Mouse (Mus musculus): ENCODE data around the gene Rexo5. TPM values are rescaled to one million over a fixed set of nuclear protein-coding genes. Genes with fewer than 3 reads are reported as not detected.
A peak's percentile ranks its signal among the peaks of the same experiment; 100 is the strongest.

Rexo5 gene
- total RNA-seq, 2 experiments from 2014 or later: 1.7 to 2.2 TPM

- no peak overlapping the region for H3K4me3 ChIP-seq
- DNase-seq (ENCODE audit: low spot score in 2 of 2): no peak
- H3K27ac ChIP-seq: no peak overlapping the region
- TF ChIP-seq CTCF (conservative IDR thresholded peaks at IDR 0.05): no peak
Observed at GRCm38 (mm10) chr7:119879171-119879570, 85.4 kb downstream of the Rexo5 start.

DNA sequence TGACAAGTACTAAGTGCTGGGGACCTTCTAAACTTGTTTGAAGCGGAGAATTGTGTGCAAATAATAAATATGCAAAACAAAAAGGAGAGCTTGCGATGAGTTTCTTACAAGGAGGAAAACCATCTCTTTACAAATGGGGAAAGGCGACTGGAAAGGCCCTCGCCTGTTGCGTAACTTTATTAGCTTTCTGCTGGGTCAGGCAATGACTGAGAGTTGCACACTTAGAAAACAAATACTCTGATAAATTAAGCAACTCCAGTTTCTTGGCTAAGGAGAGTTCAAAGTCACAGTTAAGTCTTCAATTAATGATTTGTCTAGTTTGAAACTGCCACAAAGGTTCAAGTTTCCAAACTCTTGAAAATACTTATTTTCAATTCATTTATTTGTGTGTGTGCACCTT, 86.5 kb downstream of the Rexo5 start:
- no peak for DNase-seq (ENCODE audit: low spot score in 2 of 2)
- TF ChIP-seq CTCF (conservative IDR thresholded peaks at IDR 0.05): no peak
- Histone ChIP-seq H3K4me3 (no peak overlapping the region), H3K27ac (no peak overlapping the region)

GRCm38 (mm10) chr7:119881229-119881628, 87.4 kb downstream of the Rexo5 start:
- TF ChIP-seq CTCF (conservative IDR thresholded peaks at IDR 0.05): no peak
- no peak for DNase-seq (ENCODE audit: low spot score in 2 of 2)
- Histone ChIP-seq H3K27ac (no peak overlapping the region), H3K4me3 (no peak overlapping the region)

- no peak for TF ChIP-seq CTCF (conservative IDR thresholded peaks at IDR 0.05)
Observed at GRCm38 (mm10) chr7:119887887-119888286, 94.1 kb downstream of the Rexo5 start.

DNA sequence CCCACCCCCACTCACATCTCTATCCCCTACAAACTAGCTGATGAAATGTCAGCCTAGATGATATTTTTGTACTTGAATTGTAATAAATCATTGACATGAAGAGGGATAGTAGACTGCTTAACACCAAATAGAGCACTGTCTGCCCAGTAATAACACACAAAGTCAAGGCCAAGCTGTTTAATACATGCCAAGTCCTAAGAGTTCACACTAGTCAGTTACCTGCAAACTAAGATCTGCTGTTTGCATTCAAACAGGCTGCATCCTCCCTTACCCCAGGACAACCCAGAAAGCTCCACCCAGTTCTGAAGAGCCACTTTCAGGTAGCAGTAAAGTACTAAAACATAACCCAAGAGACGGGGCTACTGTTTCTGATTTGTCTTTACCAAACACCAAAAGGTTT, 98.4 kb downstream of the Rexo5 start:
- TF ChIP-seq CTCF (conservative IDR thresholded peaks at IDR 0.05): no peak
- no peak overlapping the region for H3K4me3 ChIP-seq
- H3K27ac ChIP-seq: no peak overlapping the region
- no peak for DNase-seq (ENCODE audit: low spot score in 2 of 2)

More at GRCm38 (mm10) chr7:119887887-119888286, 94.1 kb downstream of the Rexo5 start:
- Histone ChIP-seq H3K27ac (no peak overlapping the region), H3K4me3 (no peak overlapping the region)
- DNase-seq (ENCODE audit: low spot score in 2 of 2): no peak

DNA sequence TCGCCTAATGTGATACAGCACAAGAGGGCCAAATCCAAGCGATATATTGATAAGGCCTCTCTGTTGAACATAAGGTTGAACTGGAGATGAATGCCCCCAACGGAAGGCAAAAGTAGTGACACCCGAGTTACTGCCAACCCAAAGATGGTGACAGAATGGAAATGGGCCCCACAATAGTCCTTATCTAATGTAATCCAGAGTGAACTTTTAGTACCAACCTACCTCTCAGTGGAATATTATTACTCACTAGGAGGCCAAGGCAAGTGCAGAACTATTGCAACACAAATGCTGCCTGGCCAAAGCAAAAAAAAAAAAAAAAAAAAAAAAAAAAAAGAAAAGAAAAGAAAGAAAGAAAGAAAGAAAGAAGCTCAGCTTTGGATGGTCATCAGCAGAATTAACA, 98.9 kb downstream of the Rexo5 start:
- no peak for TF ChIP-seq CTCF (conservative IDR thresholded peaks at IDR 0.05)
- H3K27ac ChIP-seq: no peak overlapping the region
- H3K4me3 ChIP-seq: no peak overlapping the region
- DNase-seq (ENCODE audit: low spot score in 2 of 2): no peak

DNA sequence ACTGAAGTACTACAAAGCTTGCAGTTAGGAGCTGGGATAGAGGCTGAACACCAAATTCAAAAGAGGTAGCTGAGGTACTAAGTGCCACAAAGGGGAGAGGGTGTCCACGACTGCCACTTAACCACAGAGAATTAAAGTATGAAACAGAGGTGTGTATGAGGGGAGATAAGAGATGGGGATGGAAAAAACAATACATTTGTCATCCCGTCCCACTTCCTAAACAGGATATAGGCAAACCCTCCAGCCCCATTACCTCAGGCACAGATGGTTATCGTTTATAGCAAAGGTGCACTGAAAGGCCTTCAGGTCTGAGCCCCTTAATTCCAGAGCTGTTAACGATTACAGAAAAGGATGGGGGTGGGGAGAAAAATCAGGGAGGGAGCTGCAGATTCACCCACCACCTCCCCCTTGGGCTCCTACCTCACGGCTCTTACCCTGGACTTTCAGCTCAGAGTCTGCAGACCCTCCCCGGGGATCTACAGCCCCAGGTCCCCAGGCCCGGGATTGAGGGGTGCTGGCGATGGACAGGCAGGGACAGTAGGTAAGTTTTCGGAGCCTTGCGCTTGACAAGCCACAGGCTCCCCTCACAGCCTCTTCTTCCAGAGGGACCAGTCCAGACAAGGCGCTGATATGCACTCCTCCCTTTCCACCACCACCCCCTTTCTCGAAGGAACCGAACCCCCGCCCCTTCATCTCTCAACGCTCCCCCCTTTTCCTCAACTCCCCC, 101.2 kb downstream of the Rexo5 start:
- H3K27ac ChIP-seq: peak overlapping the region; percentile 99
- peak overlapping the region; percentile 91 for H3K4me3 ChIP-seq
- TF ChIP-seq CTCF (conservative IDR thresholded peaks at IDR 0.05): no peak
- DNase-seq (ENCODE audit: low spot score in 2 of 2): no peak

DNA sequence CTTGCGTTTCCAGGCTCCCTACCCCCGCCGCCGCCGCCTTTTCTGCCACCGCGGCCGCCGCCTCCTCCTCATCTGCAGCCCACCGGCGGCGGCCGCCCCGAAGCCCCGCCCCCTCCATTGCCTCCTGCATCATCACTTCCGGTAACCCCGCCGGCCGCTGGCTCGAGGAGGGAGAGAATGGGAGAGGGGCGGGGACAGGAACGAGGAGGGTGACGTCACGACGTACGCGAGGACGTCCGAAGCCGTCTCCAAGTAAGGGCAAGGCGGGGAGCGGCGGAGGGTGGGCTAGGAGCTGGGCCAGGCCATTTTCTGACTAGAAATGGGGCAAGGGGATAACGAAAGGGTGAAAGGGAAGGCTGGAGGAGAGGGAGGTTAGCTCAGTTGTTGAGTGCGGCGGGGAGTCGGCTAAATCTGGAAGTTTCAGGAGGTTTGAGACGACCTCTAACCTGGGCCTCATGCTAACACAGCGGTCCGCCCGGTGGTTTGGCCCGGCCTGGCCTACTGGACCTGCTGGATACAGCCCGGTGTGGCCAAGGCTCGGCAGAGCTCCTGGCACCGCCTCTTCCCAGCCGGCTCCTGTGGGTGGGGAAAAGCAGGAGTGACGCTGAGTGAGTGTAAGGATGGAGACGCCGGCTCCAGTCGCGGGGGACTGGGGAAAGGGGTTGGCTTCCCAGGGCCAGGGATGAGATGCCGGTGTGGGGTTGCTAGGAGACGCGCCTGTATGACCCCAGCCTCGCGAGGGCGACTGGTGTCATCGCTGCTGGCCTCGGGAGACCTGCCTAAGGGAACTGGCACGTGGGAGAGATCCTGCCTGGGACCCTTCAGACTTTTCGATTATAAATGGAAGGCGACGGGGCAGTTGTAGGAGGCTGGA, 102.1 kb downstream of the Rexo5 start, which contains the start of the genes Lyrm1 and Dcun1d3:
TSS of gene Lyrm1 (plus strand) at position 223 of the 874 bp plus-strand sequence.
TSS of gene Dcun1d3 (minus strand) at position 660 of the 874 bp plus-strand sequence.
- 0 out of 2 replicates have a peak, but pooled peaks have one; percentile 9 for TF ChIP-seq CTCF (conservative IDR thresholded peaks at IDR 0.05)
- Histone ChIP-seq H3K27ac (peak within 1 kb of the TSS; percentile 99), H3K4me3 (peak within 1 kb of the TSS; percentile 91)

GRCm38 (mm10) chr7:119897521-119898109, 103.8 kb downstream of the Rexo5 start:
- TF ChIP-seq CTCF (conservative IDR thresholded peaks at IDR 0.05): no peak
- no peak for DNase-seq (ENCODE audit: low spot score in 2 of 2)
- H3K27ac ChIP-seq: peak overlapping the region; percentile 99; the same call in 1 of the 2 replicates

More for the DNA sequence above, 102.1 kb downstream of the Rexo5 start, which contains the start of the genes Lyrm1 and Dcun1d3:
- DNase-seq (ENCODE audit: low spot score in 2 of 2): peak; percentile 97 to 98

DNA sequence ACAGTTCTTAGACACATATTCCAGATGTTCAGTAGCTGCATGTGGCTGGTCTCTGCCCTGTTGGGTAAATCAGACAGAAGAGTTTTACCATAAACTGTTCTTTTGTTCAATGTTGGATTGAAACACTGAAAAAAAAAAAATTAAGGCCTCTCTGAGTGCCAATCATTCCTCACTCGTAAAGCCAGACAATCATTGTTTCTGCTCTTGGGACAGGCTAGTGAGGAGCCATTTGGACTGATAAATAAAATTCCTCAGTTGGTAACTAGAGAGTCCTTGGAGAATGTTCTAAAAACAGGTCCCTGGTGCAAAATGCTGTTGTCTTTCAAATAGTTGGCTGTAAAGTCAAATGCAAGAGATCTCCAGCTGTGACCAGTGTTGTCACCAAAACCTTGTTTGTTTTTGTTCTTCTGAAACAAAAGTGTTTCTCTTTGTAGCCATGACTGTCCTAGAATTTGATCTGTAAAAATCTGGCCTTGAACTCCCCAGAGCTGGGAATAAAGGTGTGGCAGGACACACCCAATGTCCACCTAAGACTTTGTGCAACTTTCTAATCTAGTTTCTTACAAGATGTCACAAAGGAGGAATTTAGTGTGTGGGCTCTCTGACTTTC, 104.5 kb downstream of the Rexo5 start:
- no peak for DNase-seq (ENCODE audit: low spot score in 2 of 2)
- TF ChIP-seq CTCF (conservative IDR thresholded peaks at IDR 0.05): no peak
- peak overlapping the region; percentile 21; the same call in 1 of the 2 replicates for H3K27ac ChIP-seq

More at GRCm38 (mm10) chr7:119897521-119898109, 103.8 kb downstream of the Rexo5 start:
- no peak overlapping the region for H3K4me3 ChIP-seq

More for the DNA sequence above, 104.5 kb downstream of the Rexo5 start:
- no peak overlapping the region for H3K4me3 ChIP-seq

Other genes with a start within 250 kb of the Rexo5 start
- gene Acsm2, start 239.7 kb upstream of the Rexo5 start, total RNA-seq (2021): not detected
- gene Acsm1, start 187.0 kb upstream of the Rexo5 start, total RNA-seq (2021): not detected
- gene Acsm4, start 104.0 kb upstream of the Rexo5 start, total RNA-seq (2021): not detected
- 10 to 100 TPM; 44.9 to 49.2 TPM for gene Thumpd1, start 73.2 kb upstream of the Rexo5 start, total RNA-seq (2021)
- gene Acsm3, start 33.1 kb upstream of the Rexo5 start, total RNA-seq (2021): under 1 TPM in 1 of 2 experiments, not detected in 1; 0.12 TPM
- gene Eri2, start 52 bp downstream of the Rexo5 start, total RNA-seq (2021): 1 to 10 TPM; 9.0 to 9.3 TPM
- gene Lyrm1, start 101.9 kb downstream of the Rexo5 start, total RNA-seq (2021): 10 to 100 TPM in 1 of 2 experiments, 1 to 10 TPM in 1; 9.8 to 10.8 TPM
- gene Dcun1d3, start 102.3 kb downstream of the Rexo5 start, total RNA-seq (2021): 10 to 100 TPM; 22.3 TPM